Mouse (Mus musculus): ENCODE data around the gene Ppp1r15a.
"Not testable (repeated sequence)": the region's sequence is repeated elsewhere in the genome, so short reads cannot be mapped to it uniquely, and the experiment has no call there.

DNA sequence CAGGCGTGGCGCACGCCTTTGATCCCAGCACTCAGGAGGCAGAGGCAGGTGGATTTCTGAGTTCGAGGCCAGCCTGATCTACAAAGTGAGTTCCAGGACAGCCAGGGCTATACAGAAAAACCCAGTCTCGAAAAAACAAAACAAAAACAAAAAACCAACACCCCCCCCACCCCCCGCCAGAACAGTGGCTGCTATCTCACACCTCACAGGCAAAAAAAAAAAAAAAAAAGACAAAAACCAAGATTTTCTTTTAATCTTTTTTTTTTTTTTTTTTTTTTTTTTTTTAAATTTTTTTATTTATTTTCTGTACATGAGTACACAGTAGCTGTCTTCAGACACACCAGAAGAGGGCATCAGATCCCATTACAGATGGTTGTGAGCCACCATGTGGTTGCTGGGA, 1.1 kb upstream of the Ppp1r15a start:
- not testable (repeated sequence) for TF ChIP-seq TAL1, GATA1 (IDR thresholded peaks at IDR 0.05; ENCODE audit: low read length)

All from erythroblast, embryonic 14.5 days (primary cell).